Mouse (Mus musculus): ENCODE results near the gene Synj2.

DNA sequence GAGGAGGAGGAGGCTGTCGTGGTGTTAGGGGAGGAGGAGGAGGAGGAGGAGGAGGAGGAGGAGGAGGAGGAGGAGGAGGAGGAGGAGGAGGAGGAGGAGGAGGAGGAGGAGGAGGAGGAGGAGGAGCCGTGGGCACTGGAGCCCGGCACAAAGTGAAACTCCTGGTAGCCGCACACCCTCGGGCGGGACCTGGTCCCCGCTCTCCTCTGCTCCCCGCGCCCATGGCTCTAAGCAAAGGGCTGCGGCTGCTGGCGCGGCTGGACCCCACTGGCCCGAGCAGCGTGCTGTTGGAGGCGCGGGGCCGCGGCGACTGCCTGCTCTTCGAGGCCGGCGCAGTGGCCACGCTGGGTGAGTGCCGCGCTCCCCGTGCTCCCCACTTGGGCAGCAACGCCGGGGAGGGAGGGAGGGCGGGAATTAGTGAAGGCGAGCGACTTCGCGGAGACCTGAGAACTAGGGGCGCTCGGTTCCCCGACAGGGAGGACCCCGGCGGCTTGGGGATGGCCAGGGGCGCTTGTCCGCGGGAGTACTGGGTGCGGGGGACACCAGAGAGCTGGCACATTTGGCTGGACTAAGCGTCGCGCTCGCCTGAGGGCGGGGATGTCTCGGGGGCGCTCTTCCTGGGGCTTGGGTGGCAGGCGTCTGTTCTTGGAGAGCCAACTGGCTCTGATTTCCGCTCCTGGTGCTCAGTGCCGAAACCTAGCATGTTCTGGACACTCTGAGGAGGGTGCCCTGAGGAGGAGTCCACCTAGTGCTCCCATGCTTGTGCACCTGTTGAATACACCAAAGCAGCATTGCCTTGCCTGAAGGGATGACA, at the start of gene Synj2:
- no peak for TF ChIP-seq GATA2 (IDR thresholded peaks at IDR 0.05; ENCODE audit: borderline replicate concordance, low read depth, low read length)
- no peak for TF ChIP-seq CTCF (IDR thresholded peaks at IDR 0.05; ENCODE audit: low read depth, low read length)
- TF ChIP-seq GATA1 (IDR thresholded peaks at IDR 0.05; ENCODE audit: borderline replicate concordance, low read length): no peak
- no peak for TF ChIP-seq TAL1 (conservative IDR thresholded peaks at IDR 0.05; ENCODE audit: low read depth, low read length)
- no peak for TF ChIP-seq POLR2AphosphoS5 (IDR thresholded peaks at IDR 0.05; ENCODE audit: insufficient replicate concordance, low read depth, low read length)
